Mouse (Mus musculus) spleen, adult 2 months (tissue): ENCODE measurements around the gene Trim47. TPM values are rescaled to one million over a fixed set of nuclear protein-coding genes. Genes with fewer than 3 reads are reported as not detected.
A peak's percentile ranks its signal among the peaks of the same experiment; 100 is the strongest.

Source experiments
- DNase-seq, 2 experiments: peaks; one replicate each; pipeline versions ENCODE4 v3.0.0 to v3.0.0-alpha.2; 2012 to 2021; ENCODE audit warnings: low spot score in 2 of 2, low read depth in 1 of 2
- H3K27ac ChIP-seq: fragments of 200-500 bp; 2 replicates; pipeline ENCODE4 v1.5.1; 2012; ENCODE audit warnings: low read length, inconsistent platforms; ENCODE audit not compliant: insufficient read depth
- H3K27me3 ChIP-seq: fragments of 200-500 bp; 2 replicates; pipeline ENCODE4 v1.6.1; 2012; ENCODE audit warnings: mild to moderate bottlenecking, moderate library complexity, low read length, inconsistent platforms; ENCODE audit not compliant: control insufficient read depth, insufficient read depth
- H3K36me3 ChIP-seq: fragments of 200-500 bp; 2 replicates; pipeline ENCODE4 v1.6.1; 2012; ENCODE audit warnings: mild to moderate bottlenecking, low read length, inconsistent platforms; ENCODE audit not compliant: control insufficient read depth, insufficient read depth
- H3K4me1 ChIP-seq: fragments of 200-500 bp; 2 replicates; pipeline ENCODE4 v1.6.1; 2011; ENCODE audit warnings: inconsistent platforms; ENCODE audit not compliant: control insufficient read depth, insufficient read depth, insufficient read length
- H3K4me3 ChIP-seq: fragments of 200-500 bp; 2 replicates; pipeline ENCODE4 v1.5.1; 2011; ENCODE audit warnings: mild to moderate bottlenecking, inconsistent platforms; ENCODE audit not compliant: insufficient read depth, insufficient read length; ENCODE audit errors: extremely low read depth
- CTCF ChIP-seq: fragments of 200-500 bp; IDR thresholded peaks from 2 replicates; pipeline ENCODE4 v1.5.1; 2011; ENCODE audit warnings: mild to moderate bottlenecking, inconsistent platforms; ENCODE audit not compliant: insufficient read depth, insufficient read length, insufficient replicate concordance; ENCODE audit errors: extremely low read depth
- POLR2A ChIP-seq: fragments of 200-500 bp; IDR thresholded peaks from 2 replicates; pipeline ENCODE4 v1.6.1; 2011; ENCODE audit warnings: low read depth, low read length, inconsistent platforms
- WGBS: fragments of 180-500 bp; shearing (Covaris S2); methylation state at CpG from one replicate; pipeline ENCODE4 v1.1.7; 2018; 5-methylcytosine and 5-hydroxymethylcytosine counted together
- polyA plus RNA-seq: library from polyadenylated mRNA; depleted of rRNA; stranded (reverse); fragments of >200 nt; gene quantifications from 2 replicates; pipeline ENCODE4 v1.2.3, GENCODE M21; 2012

Gene Trim47
- polyA plus RNA-seq, 1 experiment = 19.4 TPM

DNA sequence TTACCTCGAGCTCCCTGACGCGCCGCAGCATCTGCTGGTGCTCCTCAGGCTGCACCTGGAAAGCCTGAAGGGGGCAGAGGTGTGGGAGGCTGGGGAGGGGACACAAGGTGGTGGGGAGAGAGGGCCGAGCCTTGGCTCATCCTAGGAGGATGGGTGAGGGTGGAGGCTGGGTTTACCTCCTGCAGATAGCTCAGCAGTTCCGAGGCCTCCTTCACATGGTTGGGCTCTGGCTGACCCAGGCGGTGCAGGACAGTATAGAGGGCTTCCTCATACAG, 50.8 kb downstream of the Trim47 start:
- peaks cover 10% of the 10 kb centered on the region; the same call in 1 of the 2 replicates for H3K4me1 ChIP-seq
- 69% methylated on average over 7 of the region's 7 CpGs for WGBS
- no peaks in the 10 kb centered on the region for H3K27me3 ChIP-seq
- H3K36me3 ChIP-seq = peaks cover 34% of the 10 kb centered on the region
- DNase-seq = no peak
- H3K4me3 ChIP-seq = peak overlapping the region; percentile 68
- no peak for TF ChIP-seq POLR2A
- TF ChIP-seq CTCF = no peak
- H3K27ac ChIP-seq = peak overlapping the region; percentile 97; the same call in 1 of the 2 replicates

DNA sequence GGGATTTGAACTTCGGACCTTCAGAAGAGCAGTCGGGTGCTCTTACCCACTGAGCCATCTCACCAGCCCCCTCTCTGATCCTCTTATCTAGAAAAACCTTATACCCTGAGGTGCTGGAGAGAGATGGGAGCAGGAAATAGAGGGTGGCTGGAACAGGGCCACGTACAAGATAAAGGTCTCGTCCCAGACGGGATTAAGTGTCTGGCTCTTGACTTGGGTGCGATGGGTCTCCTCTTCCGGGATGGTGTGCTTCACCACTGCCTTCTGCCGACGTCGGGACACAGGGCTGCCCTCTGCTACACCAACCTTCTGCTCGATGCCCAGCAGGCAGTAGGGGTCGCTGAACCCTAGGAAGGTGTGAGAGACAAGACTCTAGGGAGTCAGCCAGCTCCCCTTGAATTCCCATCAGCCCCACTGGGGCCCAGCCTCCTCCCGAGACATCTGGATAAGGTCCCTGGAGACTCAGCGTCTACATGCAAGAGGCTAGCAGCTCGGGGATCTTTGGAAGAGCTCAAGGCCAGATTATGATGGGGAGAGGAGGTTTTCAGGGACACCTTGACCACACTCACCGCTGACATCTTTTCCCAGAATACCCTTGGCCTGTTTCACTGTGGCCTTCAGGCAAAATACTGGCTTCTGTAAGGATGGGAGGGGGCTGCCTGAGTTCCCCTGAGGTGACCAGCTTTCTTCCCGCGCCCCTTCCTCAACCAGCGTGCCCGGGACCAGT, 51.3 kb downstream of the Trim47 start:
- H3K4me1 ChIP-seq = peaks cover 10% of the 10 kb centered on the region; the same call in 1 of the 2 replicates
- H3K27me3 ChIP-seq = no peaks in the 10 kb centered on the region
- peaks cover 30% of the 10 kb centered on the region for H3K36me3 ChIP-seq
- no peak overlapping the region for H3K4me3 ChIP-seq
- TF ChIP-seq POLR2A (no peak), CTCF (no peak)
- no peak overlapping the region for H3K27ac ChIP-seq
- DNase-seq = no peak
- 68% methylated on average over 20 of the region's 20 CpGs for WGBS

DNA sequence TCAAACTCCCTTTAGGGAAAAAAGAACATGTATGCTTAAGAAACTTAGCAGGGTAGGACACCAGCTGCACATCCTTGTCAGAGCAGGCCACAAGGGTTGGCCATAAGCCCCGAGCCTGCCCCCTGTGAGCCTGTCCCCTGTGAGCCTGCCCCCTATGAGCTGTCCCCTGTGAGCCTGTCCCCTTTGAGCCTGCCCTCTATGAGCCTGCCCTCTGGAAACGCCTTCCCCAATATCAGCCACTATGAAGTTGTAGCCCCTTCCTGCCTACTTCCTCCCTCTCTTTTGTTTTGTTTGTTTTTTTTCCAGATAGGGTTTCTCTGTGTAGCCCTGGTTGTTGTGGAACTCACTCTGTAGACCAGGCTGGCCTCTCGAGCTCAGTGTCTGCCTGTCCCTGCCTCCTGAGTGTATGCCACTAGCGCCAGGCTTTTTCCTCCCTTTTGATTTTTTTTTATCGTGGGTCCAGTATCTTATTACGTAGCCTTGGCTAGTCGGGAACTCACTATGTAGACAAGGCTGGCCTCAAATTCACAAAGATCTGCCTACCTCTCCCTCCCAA, 52.5 kb downstream of the Trim47 start:
- no peak for TF ChIP-seq CTCF
- no peak for TF ChIP-seq POLR2A
- H3K4me3 ChIP-seq = no peak overlapping the region
- no peaks in the 10 kb centered on the region for H3K27me3 ChIP-seq
- H3K27ac ChIP-seq = no peak overlapping the region
- 65% methylated on average over 7 of the region's 7 CpGs for WGBS
- no peak for DNase-seq
- H3K36me3 ChIP-seq = peaks cover 23% of the 10 kb centered on the region
- peaks cover 10% of the 10 kb centered on the region; the same call in 1 of the 2 replicates for H3K4me1 ChIP-seq

- H3K36me3 ChIP-seq = peaks cover 28% of the 10 kb centered on the region
- H3K27ac ChIP-seq = no peak overlapping the region
- peaks cover 3% of the 10 kb centered on the region; the same call in 1 of the 2 replicates for H3K4me1 ChIP-seq
- H3K4me3 ChIP-seq = no peak overlapping the region
- no peak for DNase-seq
- WGBS = 88% methylated on average over 3 of the region's 3 CpGs
- H3K27me3 ChIP-seq = no peaks in the 10 kb centered on the region
- TF ChIP-seq CTCF (no peak), POLR2A (no peak)
Measured at GRCm38 (mm10) chr11:116072608-116073007, 54.4 kb downstream of the Trim47 start.

- peaks cover 31% of the 10 kb centered on the region for H3K36me3 ChIP-seq
- TF ChIP-seq POLR2A = no peak
- TF ChIP-seq CTCF = peak; percentile 23; the same call in 1 of the 2 replicates
- 35% methylated on average over 5 of the region's 5 CpGs for WGBS
- H3K4me1 ChIP-seq = no peaks in the 10 kb centered on the region; the same call in 1 of the 2 replicates
- no peak overlapping the region for H3K4me3 ChIP-seq
- no peak overlapping the region for H3K27ac ChIP-seq
- no peaks in the 10 kb centered on the region for H3K27me3 ChIP-seq
- no peak for DNase-seq
Measured at GRCm38 (mm10) chr11:116071510-116071909, 55.5 kb downstream of the Trim47 start.

DNA sequence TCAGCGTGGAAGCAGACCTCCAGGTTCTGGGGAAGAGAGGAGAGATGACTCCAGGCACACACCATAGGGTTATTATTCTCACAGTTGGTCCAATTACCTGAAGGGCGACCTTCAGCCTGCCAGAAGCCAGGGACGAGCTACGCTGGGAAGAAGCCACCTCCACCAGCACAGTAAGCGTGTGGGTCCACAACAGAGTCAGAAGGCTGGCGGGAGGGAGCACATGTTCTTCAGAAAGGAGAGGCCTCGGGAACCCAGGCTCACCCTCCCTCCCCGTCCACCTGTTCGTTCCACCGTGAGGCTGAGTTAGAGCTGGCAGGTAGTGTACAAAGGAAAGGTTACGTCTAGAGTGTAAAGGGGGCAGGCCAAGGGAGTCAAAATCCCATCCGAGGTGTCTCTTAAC, 61.7 kb downstream of the Trim47 start:
- H3K27ac ChIP-seq = no peak overlapping the region
- no peak for TF ChIP-seq CTCF
- no peak for TF ChIP-seq POLR2A
- no peaks in the 10 kb centered on the region for H3K27me3 ChIP-seq
- 93% methylated on average over 12 of the region's 12 CpGs for WGBS
- H3K4me1 ChIP-seq = no peaks in the 10 kb centered on the region
- no peak overlapping the region for H3K4me3 ChIP-seq
- DNase-seq = no peak
- H3K36me3 ChIP-seq = peaks cover 44% of the 10 kb centered on the region
